Mouse (Mus musculus) hindbrain, postnatal 0 days (tissue): ENCODE measurements around the gene Lck. TPM values are rescaled to one million over a fixed set of nuclear protein-coding genes. Genes with fewer than 3 reads are reported as not detected.

Experiments used
- ATAC-seq: fragments of 200-750 bp; cut with Nextera tagmentation; 2 replicates; pipeline ENCODE4 v1.8.0; 2017; ENCODE audit warnings: mild to moderate bottlenecking, moderate TSS enrichment, moderate library complexity
- DNase-seq: peaks from one replicate; pipeline ENCODE4 v3.0.0-alpha.2; 2015; ENCODE audit warnings: low spot score
- H3K27ac ChIP-seq: fragments of 300-500 bp; sonication (generic); 2 replicates; pipeline ENCODE4 v1.5.1; 2014; ENCODE audit warnings: mild to moderate bottlenecking
- H3K27me3 ChIP-seq: fragments of 300-500 bp; sonication (generic); 2 replicates; pipeline ENCODE4 v1.6.1; 2014; ENCODE audit warnings: low read length, mixed read lengths; ENCODE audit not compliant: insufficient read depth
- H3K36me3 ChIP-seq: fragments of 300-500 bp; sonication (generic); 2 replicates; pipeline ENCODE4 v1.6.1; 2014; ENCODE audit warnings: low read length, mixed read lengths; ENCODE audit not compliant: insufficient read depth
- H3K4me1 ChIP-seq: fragments of 300-500 bp; sonication (generic); 2 replicates; pipeline ENCODE4 v1.6.1; 2014; ENCODE audit warnings: antibody characterized with exemption, low read length, mixed read lengths; ENCODE audit not compliant: insufficient read depth
- H3K4me2 ChIP-seq: fragments of 300-500 bp; sonication (generic); 2 replicates; pipeline ENCODE4 v1.6.1; 2014; ENCODE audit warnings: low read depth, mild to moderate bottlenecking, low read length, moderate library complexity, mixed read lengths
- H3K4me3 ChIP-seq: fragments of 300-500 bp; sonication (generic); 2 replicates; pipeline ENCODE4 v1.5.1; 2014; ENCODE audit warnings: low read length
- H3K9ac ChIP-seq: fragments of 300-500 bp; sonication (generic); replicated peaks from 2 replicates; pipeline ENCODE4 v1.6.1; 2014; ENCODE audit warnings: mild to moderate bottlenecking, low read length, moderate library complexity, mixed read lengths
- H3K9me3 ChIP-seq: fragments of 300-500 bp; sonication (generic); 2 replicates; pipeline ENCODE4 v1.6.1; 2016; ENCODE audit warnings: low read length, mixed read lengths
- CTCF ChIP-seq: IDR thresholded peaks from 2 replicates; pipeline ENCODE4 v1.5.1; 2016; ENCODE audit warnings: antibody characterized with exemption, control low read depth, low read depth
- WGBS: fragments of 180-500 bp; shearing (Covaris S2); extraction: QIAGEN DNeasy Blood & Tissue Kit; methylation state at CpG from one replicate; pipeline ENCODE4 v1.1.7; 2014; 5-methylcytosine and 5-hydroxymethylcytosine counted together
- polyA plus RNA-seq: library from polyadenylated mRNA; unstranded; fragments of >200 nt; fragmentation: Nextera tagmentation; extraction: Ambion mirVana; gene quantifications from 2 replicates; pipeline ENCODE4 v1.2.1, GENCODE M21; 2015
- total RNA-seq: library from RNA; depleted of rRNA; stranded (reverse); fragments of >200 nt; gene quantifications from 2 replicates; pipeline ENCODE4 v1.2.3, GENCODE M21; 2014

Gene Lck
- total and polyA plus RNA-seq, 2 experiments from 2014 or later: 12.2 to 12.5 TPM

DNA sequence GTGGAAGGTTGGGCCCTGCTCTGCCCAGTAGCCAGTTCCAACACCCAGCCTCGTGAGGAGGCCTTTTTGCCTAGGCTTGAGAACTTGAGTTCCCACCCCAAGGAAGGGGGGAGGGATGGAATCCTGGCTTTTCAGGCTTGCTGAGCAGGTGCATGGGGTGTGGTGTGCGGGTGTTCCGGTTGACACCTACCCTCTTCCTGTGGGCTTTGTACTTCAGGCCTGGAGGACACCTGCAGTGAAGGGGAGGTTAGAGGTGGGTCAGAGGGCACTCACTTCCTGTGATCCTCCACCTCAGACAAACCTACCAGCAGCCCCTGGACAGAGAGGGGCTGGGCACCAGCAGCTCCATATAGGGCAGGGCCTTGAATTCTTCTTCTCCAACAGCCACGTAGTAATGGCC, 36.6 kb upstream of the Lck start:
- H3K36me3 ChIP-seq: peaks cover 13% of the 10 kb centered on the region
- H3K4me2 ChIP-seq: no peak overlapping the region
- ATAC-seq (no peak), DNase-seq (no peak)
- WGBS: 83% methylated on average over 4 of the region's 4 CpGs
- H3K27me3 ChIP-seq: no peaks in the 10 kb centered on the region
- H3K9ac ChIP-seq: no peak overlapping the region
- no peaks in the 10 kb centered on the region for H3K9me3 ChIP-seq
- no peaks in the 10 kb centered on the region for H3K4me1 ChIP-seq
- no peak overlapping the region for H3K27ac ChIP-seq
- no peak overlapping the region for H3K4me3 ChIP-seq
- TF ChIP-seq CTCF: no peak

DNA sequence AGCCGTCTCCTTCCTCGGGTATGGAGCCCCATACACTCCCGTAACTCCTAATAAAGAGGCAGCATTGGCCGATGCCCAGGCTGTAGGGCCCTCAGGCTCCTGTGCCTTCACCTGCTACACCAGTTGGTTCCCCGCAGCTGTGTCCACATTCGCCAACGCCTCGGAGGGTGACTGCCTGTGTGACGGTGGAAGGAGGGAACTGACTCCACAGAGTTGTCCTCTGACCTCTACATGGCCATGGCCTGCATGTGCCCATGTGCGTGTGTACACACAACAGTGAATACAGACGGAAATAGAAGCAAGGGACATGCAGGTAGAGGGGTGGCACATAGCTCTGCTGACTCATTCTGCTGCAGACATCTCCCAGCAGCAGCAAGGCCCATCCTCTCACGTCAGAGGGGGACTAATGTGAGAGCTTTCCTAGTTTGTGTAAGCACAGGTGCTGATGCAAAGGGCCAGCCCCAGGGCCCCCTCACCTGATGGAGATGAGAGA, 35.7 kb upstream of the Lck start:
- peak overlapping the region; percentile 8; the same call in 1 of the 2 replicates for H3K27ac ChIP-seq
- H3K4me2 ChIP-seq: no peak overlapping the region
- H3K9ac ChIP-seq: 0 out of 2 replicates have a peak overlapping the region, but pooled peaks have one; percentile 4
- 76% methylated on average over 12 of the region's 12 CpGs for WGBS
- H3K4me3 ChIP-seq: no peak overlapping the region
- no peak for TF ChIP-seq CTCF
- no peak for DNase-seq
- no peaks in the 10 kb centered on the region for H3K4me1 ChIP-seq
- peaks cover 21% of the 10 kb centered on the region for H3K36me3 ChIP-seq
- H3K9me3 ChIP-seq: no peaks in the 10 kb centered on the region
- peak; percentile 13; the same call in 1 of the 2 replicates for ATAC-seq
- H3K27me3 ChIP-seq: no peaks in the 10 kb centered on the region

DNA sequence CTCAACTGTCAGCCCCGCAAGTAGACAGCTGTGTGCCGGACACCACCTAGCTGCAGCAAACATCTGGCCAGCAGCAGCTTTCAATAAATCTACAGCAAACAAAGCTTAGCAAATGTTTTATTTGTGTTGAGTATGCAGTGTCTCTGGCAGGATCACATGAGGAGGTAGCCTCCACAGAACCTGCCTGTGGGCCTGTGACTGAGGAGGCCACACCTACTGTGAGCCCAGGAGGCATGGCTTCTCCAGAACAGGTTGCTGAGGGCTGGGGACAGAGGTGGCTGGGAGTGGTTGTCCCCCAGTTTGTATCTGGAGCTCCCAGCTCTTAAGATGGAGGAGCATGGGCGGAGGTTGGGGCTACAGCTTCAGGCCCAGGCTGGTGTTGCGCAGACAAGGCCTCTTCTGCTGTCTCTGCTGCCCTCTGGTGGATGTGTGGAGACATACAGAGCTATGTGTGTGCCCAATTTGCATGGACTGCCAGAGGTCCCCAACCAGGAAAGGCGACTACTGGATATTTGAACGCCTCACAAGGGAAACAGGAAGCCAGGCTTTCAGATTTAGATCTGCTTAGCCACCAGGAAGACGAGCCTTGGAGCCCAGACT, 35.1 kb upstream of the Lck start:
- TF ChIP-seq CTCF: peak; percentile 96
- 37% methylated on average over 7 of the region's 7 CpGs for WGBS
- DNase-seq (peak; percentile 92), ATAC-seq (peak; percentile 91)
- Histone ChIP-seq H3K9me3 (no peaks in the 10 kb centered on the region), H3K36me3 (peaks cover 27% of the 10 kb centered on the region), H3K4me1 (no peaks in the 10 kb centered on the region), H3K27ac (peak overlapping the region; percentile 57), H3K4me2 (no peak overlapping the region), H3K4me3 (no peak overlapping the region), H3K27me3 (no peaks in the 10 kb centered on the region), H3K9ac (peak overlapping the region; percentile 29; the same call in 1 of the 2 replicates)

DNA sequence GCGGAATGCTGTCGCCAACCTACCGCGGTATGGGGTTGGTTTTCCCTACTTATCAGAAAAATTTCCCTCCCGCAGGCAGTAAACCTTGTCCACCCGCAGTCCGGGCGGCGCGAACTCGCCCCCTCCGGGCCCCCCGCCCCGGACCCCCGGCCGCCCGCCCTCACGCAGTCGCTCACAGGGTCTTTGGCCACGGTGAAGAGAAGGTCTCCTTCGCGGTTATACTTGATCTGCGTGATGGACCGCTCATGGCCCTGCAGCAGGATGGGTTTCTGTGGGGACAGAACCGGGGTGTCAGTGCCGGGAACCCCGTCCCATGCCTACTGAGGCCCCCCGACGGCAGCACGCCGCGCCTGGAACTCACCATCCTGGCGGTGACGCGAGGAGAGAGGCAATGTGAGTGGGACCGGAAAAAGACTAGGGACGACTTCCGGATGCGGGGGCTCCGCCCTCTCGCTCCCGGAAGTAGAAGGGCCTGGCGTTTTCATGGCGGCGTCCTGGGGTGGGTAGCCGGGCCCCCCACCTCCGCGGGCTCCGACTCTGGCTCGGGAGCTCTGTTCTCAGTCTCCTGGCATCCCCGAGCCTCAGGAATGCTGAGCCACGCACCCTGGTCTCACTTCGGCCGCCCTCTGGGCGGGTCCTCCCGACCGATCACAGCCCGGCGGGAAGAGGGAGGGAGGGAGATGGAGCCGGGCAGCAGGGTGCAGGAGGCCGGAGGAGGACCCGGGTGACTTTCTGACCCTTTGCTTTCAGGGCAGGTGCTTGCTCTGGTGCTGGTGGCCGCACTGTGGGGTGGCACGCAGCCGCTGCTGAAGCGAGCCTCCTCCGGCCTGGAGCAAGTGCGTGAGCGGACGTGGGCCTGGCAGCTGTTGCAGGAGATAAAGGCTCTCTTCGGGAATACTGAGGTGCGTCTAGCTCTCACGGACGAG, 27.1 kb upstream of the Lck start, which contains the start of the genes Eif3i and Tmem234:
Eif3i (minus strand) TSS at position 416 of the 926 bp plus-strand sequence.
Tmem234 (plus strand) TSS at position 436 of the 926 bp plus-strand sequence.
- peak within 1 kb of the TSS; percentile 92 for H3K9ac ChIP-seq
- TF ChIP-seq CTCF: peak; percentile 39; the same call in 1 of the 2 replicates
- peak within 1 kb of the TSS; percentile 88 for H3K4me2 ChIP-seq
- H3K4me3 ChIP-seq: peak within 1 kb of the TSS; percentile 81
- peak; percentile 93 for ATAC-seq
- H3K4me1 ChIP-seq: peaks cover 16% of the 10 kb centered on the region
- under 1% methylated on average over 68 of the region's 74 CpGs for WGBS
- peaks cover 16% of the 10 kb centered on the region for H3K36me3 ChIP-seq
- peak; percentile 93 for DNase-seq
- H3K27ac ChIP-seq: peak within 1 kb of the TSS; percentile 77
- H3K9me3 ChIP-seq: no peaks in the 10 kb centered on the region
- H3K27me3 ChIP-seq: no peaks in the 10 kb centered on the region

DNA sequence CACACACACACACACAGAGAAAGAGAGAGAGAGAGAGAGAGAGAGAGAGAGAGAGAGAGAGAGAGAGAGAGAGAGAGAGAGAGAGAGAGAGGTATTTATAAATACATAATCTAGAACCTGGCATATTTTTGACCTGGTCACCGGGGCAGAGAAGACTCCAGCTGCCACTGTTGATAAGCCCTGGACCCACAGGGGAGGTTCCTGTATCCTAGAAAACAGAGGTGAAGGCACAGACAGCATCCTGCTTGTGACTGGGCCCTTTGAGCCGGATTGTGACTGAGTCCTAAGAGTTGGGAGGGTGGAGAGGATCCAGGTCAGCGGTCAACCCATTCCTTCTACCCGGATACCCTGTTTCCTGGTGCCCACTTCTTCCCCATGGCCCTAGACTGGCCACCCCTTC, 15.4 kb upstream of the Lck start:
- H3K4me1 ChIP-seq: no peaks in the 10 kb centered on the region
- no peak for DNase-seq
- H3K9ac ChIP-seq: no peak overlapping the region
- no peaks in the 10 kb centered on the region for H3K9me3 ChIP-seq
- H3K4me3 ChIP-seq: no peak overlapping the region
- H3K36me3 ChIP-seq: peaks cover 29% of the 10 kb centered on the region
- no peak overlapping the region for H3K4me2 ChIP-seq
- no peak overlapping the region for H3K27ac ChIP-seq
- no peak for TF ChIP-seq CTCF
- no peak for ATAC-seq
- 89% methylated on average over 4 of the region's 4 CpGs for WGBS
- H3K27me3 ChIP-seq: no peaks in the 10 kb centered on the region

DNA sequence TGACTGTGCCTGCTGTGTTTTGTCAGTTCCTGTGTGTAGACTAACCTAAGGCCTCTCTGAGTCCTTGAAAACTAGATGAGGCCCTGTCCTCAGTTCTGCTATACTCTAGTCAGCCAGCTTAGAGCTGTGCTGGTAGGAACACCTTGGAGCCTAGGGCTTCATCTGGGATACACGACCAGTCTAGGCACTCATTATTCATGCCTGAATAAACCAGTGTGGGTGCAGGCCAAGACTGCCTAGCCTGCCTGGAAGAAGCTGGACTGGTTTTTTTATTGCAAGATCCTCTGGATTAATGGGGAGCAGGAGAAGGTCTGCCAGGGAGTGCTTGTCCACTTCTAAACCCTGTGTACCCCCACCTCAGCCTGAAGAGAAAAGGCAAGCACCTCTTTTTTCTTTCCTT, 13.5 kb upstream of the Lck start:
- ATAC-seq: no peak
- 7% methylated on average over 1 of the region's 1 CpGs for WGBS
- H3K9ac ChIP-seq: no peak overlapping the region
- no peaks in the 10 kb centered on the region for H3K9me3 ChIP-seq
- TF ChIP-seq CTCF: no peak
- no peak for DNase-seq
- no peaks in the 10 kb centered on the region for H3K4me1 ChIP-seq
- H3K36me3 ChIP-seq: peaks cover 12% of the 10 kb centered on the region
- no peaks in the 10 kb centered on the region for H3K27me3 ChIP-seq
- H3K4me2 ChIP-seq: no peak overlapping the region
- H3K27ac ChIP-seq: no peak overlapping the region
- H3K4me3 ChIP-seq: no peak overlapping the region
